23 mouse cellular contexts compared by ENCODE assay signal in genomic region chr17:79147883-79148282, GRCm38 (mm10).
DNase-seq lines count a peak whose midpoint lies in the region; ATAC-seq and TF ChIP-seq lines count a peak whose summit lies in the region.
"Had no signal": no experiment of that assay in that cellular context is flagged by ENCODE, and none has a peak within 500 bp of the region (broad histone marks: within the 10 kb centered on the region; RNA-seq: fewer than 3 reads in every experiment).

No protein-coding gene starts in this region.

- 90% methylated on average over 3 of the region's 3 CpGs for WGBS in forebrain, embryonic 14.5 days
- WGBS in forebrain, embryonic 11.5 days, result 90% methylated on average over 3 of the region's 3 CpGs
- 43% methylated on average over 3 of the region's 3 CpGs for WGBS in heart, embryonic 16.5 days
- 70% methylated on average over 3 of the region's 3 CpGs for WGBS in heart, embryonic 12.5 days
- 43% methylated on average over 3 of the region's 3 CpGs for WGBS in lung, embryonic 16.5 days
- 62% methylated on average over 3 of the region's 3 CpGs for WGBS in lung, adult 2 months
- 85% methylated on average over 3 of the region's 3 CpGs for WGBS in neural tube, embryonic 15.5 days

- H3K9me3 ChIP-seq in forebrain, embryonic 14.5 days (replicated peaks; ENCODE audit: control insufficient read depth, low read length), result no peaks in the 10 kb centered on the region
- H3K9me3 ChIP-seq in forebrain, embryonic 11.5 days (ENCODE audit: control insufficient read depth, low read length), result no peaks in the 10 kb centered on the region
- H3K9me3 ChIP-seq in heart, embryonic 16.5 days (replicated peaks; ENCODE audit: control insufficient read depth, low read length), result no peaks in the 10 kb centered on the region
- no peaks in the 10 kb centered on the region for H3K9me3 ChIP-seq in heart, embryonic 12.5 days (replicated peaks)
- no peaks in the 10 kb centered on the region for H3K9me3 ChIP-seq in lung, embryonic 16.5 days (ENCODE audit: control insufficient read depth, low read length)
- H3K9me3 ChIP-seq in neural tube, embryonic 15.5 days (replicated peaks), result no peaks in the 10 kb centered on the region
- H3K9me3 ChIP-seq: embryonic facial prominence, embryonic 12.5 days; forebrain, embryonic 13.5 days; G1E; heart, embryonic 13.5 days; hindbrain, embryonic 15.5 days had no signal

- H3K4me2 ChIP-seq in forebrain, embryonic 14.5 days (ENCODE audit: low read length), result no peak overlapping the region
- no peak overlapping the region for H3K4me2 ChIP-seq in forebrain, embryonic 11.5 days (ENCODE audit: low read depth, low read length, severe bottlenecking)
- no peak overlapping the region for H3K4me2 ChIP-seq in heart, embryonic 16.5 days (ENCODE audit: low read depth, low read length)
- H3K4me2 ChIP-seq in heart, embryonic 12.5 days, result no peak overlapping the region
- no peak overlapping the region for H3K4me2 ChIP-seq in lung, embryonic 16.5 days (ENCODE audit: low read depth, low read length)
- no peak overlapping the region for H3K4me2 ChIP-seq in neural tube, embryonic 15.5 days
- H3K4me2 ChIP-seq: embryonic facial prominence, embryonic 12.5 days; forebrain, embryonic 13.5 days; heart, embryonic 13.5 days; hindbrain, embryonic 15.5 days had no signal

- H3K4me3 ChIP-seq in forebrain, embryonic 14.5 days (ENCODE audit: low read depth, low read length), result no peak overlapping the region
- H3K4me3 ChIP-seq in forebrain, embryonic 11.5 days (ENCODE audit: low read depth, low read length), result no peak overlapping the region
- no peak overlapping the region for H3K4me3 ChIP-seq in heart, embryonic 16.5 days (ENCODE audit: low read length)
- no peak overlapping the region for H3K4me3 ChIP-seq in heart, embryonic 12.5 days
- no peak overlapping the region for H3K4me3 ChIP-seq in lung, embryonic 16.5 days (ENCODE audit: low read length)
- no peak overlapping the region for H3K4me3 ChIP-seq in lung, adult 2 months (replicated peaks; ENCODE audit: extremely low read depth, low read depth, low read length)
- H3K4me3 ChIP-seq in neural tube, embryonic 15.5 days (replicated peaks), result no peak overlapping the region
- H3K4me3 ChIP-seq: embryonic facial prominence, embryonic 12.5 days; forebrain, embryonic 13.5 days; heart, adult 2 months; heart, embryonic 13.5 days; hindbrain, embryonic 15.5 days had no signal

- no peak overlapping the region for H3K27ac ChIP-seq in forebrain, embryonic 14.5 days (ENCODE audit: low read depth, low read length)
- H3K27ac ChIP-seq in forebrain, embryonic 11.5 days (ENCODE audit: low read depth, low read length), result no peak overlapping the region
- H3K27ac ChIP-seq in heart, embryonic 16.5 days (ENCODE audit: low read length), result no peak overlapping the region
- H3K27ac ChIP-seq in heart, embryonic 12.5 days (ENCODE audit: poor library complexity, severe bottlenecking), result no peak overlapping the region
- peak overlapping the region; percentile 57; the same call in 1 of the 2 replicates for H3K27ac ChIP-seq in lung, embryonic 16.5 days (ENCODE audit: low read length)
- H3K27ac ChIP-seq in neural tube, embryonic 15.5 days (replicated peaks), result no peak overlapping the region
- H3K27ac ChIP-seq: embryonic facial prominence, embryonic 12.5 days; forebrain, embryonic 13.5 days; heart, adult 2 months; heart, embryonic 13.5 days; hindbrain, embryonic 15.5 days had no signal

- no peaks in the 10 kb centered on the region for H3K27me3 ChIP-seq in forebrain, embryonic 14.5 days (replicated peaks; ENCODE audit: control insufficient read depth, insufficient read depth, low read length)
- no peaks in the 10 kb centered on the region for H3K27me3 ChIP-seq in forebrain, embryonic 11.5 days (ENCODE audit: control insufficient read depth, insufficient read depth, low read length)
- no peaks in the 10 kb centered on the region for H3K27me3 ChIP-seq in heart, embryonic 16.5 days (ENCODE audit: control insufficient read depth, insufficient read depth, low read length)
- H3K27me3 ChIP-seq in heart, embryonic 12.5 days (replicated peaks), result no peaks in the 10 kb centered on the region
- no peaks in the 10 kb centered on the region for H3K27me3 ChIP-seq in lung, embryonic 16.5 days (ENCODE audit: control insufficient read depth, insufficient read depth, low read depth, low read length)
- no peaks in the 10 kb centered on the region for H3K27me3 ChIP-seq in neural tube, embryonic 15.5 days (replicated peaks)
- H3K27me3 ChIP-seq: embryonic facial prominence, embryonic 12.5 days; forebrain, embryonic 13.5 days; heart, embryonic 13.5 days; hindbrain, embryonic 15.5 days had no signal

- no peak for ATAC-seq in forebrain, embryonic 14.5 days
- ATAC-seq in forebrain, embryonic 11.5 days (replicated peaks; ENCODE audit: low FRiP score), result no peak
- ATAC-seq in heart, embryonic 16.5 days (replicated peaks; ENCODE audit: extremely low read depth, insufficient read depth, low FRiP score), result peak; percentile 52
- ATAC-seq in heart, embryonic 12.5 days (ENCODE audit: insufficient number of reproducible peaks, low FRiP score), result no peak
- peak; percentile 98 for ATAC-seq in lung, embryonic 16.5 days (ENCODE audit: low read depth)
- no peak for ATAC-seq in neural tube, embryonic 15.5 days (ENCODE audit: low FRiP score)
- ATAC-seq: CD4-positive, CD25-positive, alpha-beta regulatory T cell, adult 4 months; forebrain, embryonic 13.5 days; inflammation-experienced regulatory T-cells, adult 6 months had no signal

- H3K9ac ChIP-seq in forebrain, embryonic 14.5 days (ENCODE audit: low read length), result no peak overlapping the region
- no peak overlapping the region for H3K9ac ChIP-seq in forebrain, embryonic 11.5 days (ENCODE audit: low read length)
- no peak overlapping the region for H3K9ac ChIP-seq in heart, embryonic 16.5 days (ENCODE audit: low read length)
- H3K9ac ChIP-seq in heart, embryonic 12.5 days, result no peak overlapping the region
- no peak overlapping the region for H3K9ac ChIP-seq in lung, embryonic 16.5 days (ENCODE audit: low read length)
- no peak overlapping the region for H3K9ac ChIP-seq in neural tube, embryonic 15.5 days (replicated peaks)
- H3K9ac ChIP-seq: embryonic facial prominence, embryonic 12.5 days; forebrain, embryonic 13.5 days; heart, embryonic 13.5 days; hindbrain, embryonic 15.5 days had no signal

- peak; percentile 4 for DNase-seq in forebrain, embryonic 14.5 days (ENCODE audit: low spot score)
- DNase-seq in forebrain, embryonic 11.5 days (ENCODE audit: low spot score), result no peak
- no peak for DNase-seq in lung, adult 2 months
- DNase-seq: adrenal gland, adult 8-10 months; adrenal gland, postnatal 36 days; B cell, adult 2 months; cerebellum, adult 11 months; cerebellum, adult 9-10 months; cerebellum, postnatal 25 days; gastrocnemius, postnatal 36 days; heart, adult 2 months; heart, postnatal 14 days had no signal

- no peak for TF ChIP-seq POLR2A in lung, adult 2 months (IDR thresholded peaks at IDR 0.05; ENCODE audit: borderline replicate concordance, extremely low read depth, low read depth, low read length)

- no peaks in the 10 kb centered on the region for H3K36me3 ChIP-seq in forebrain, embryonic 14.5 days (ENCODE audit: control insufficient read depth, insufficient read depth, low read length)
- no peaks in the 10 kb centered on the region for H3K36me3 ChIP-seq in forebrain, embryonic 11.5 days (ENCODE audit: control insufficient read depth, insufficient read depth, low read length)
- no peaks in the 10 kb centered on the region for H3K36me3 ChIP-seq in heart, embryonic 16.5 days (ENCODE audit: control insufficient read depth, insufficient read depth)
- H3K36me3 ChIP-seq in heart, embryonic 12.5 days, result no peaks in the 10 kb centered on the region
- no peaks in the 10 kb centered on the region for H3K36me3 ChIP-seq in lung, embryonic 16.5 days (ENCODE audit: control insufficient read depth, insufficient read depth, low read length)
- H3K36me3 ChIP-seq in neural tube, embryonic 15.5 days, result no peaks in the 10 kb centered on the region
- H3K36me3 ChIP-seq: embryonic facial prominence, embryonic 12.5 days; G1E; heart, embryonic 13.5 days; hindbrain, embryonic 15.5 days had no signal

- no peaks in the 10 kb centered on the region for H3K4me1 ChIP-seq in forebrain, embryonic 14.5 days (ENCODE audit: control insufficient read depth, insufficient read depth, low read length)
- H3K4me1 ChIP-seq in forebrain, embryonic 11.5 days (replicated peaks; ENCODE audit: control insufficient read depth, insufficient read depth, low read length), result no peaks in the 10 kb centered on the region
- H3K4me1 ChIP-seq in heart, embryonic 16.5 days (ENCODE audit: control insufficient read depth, insufficient read depth, low read length), result no peaks in the 10 kb centered on the region
- H3K4me1 ChIP-seq in heart, embryonic 12.5 days (replicated peaks), result no peaks in the 10 kb centered on the region
- H3K4me1 ChIP-seq in lung, embryonic 16.5 days (replicated peaks; ENCODE audit: control insufficient read depth, insufficient read depth, low read length), result no peaks in the 10 kb centered on the region
- no peaks in the 10 kb centered on the region for H3K4me1 ChIP-seq in lung, adult 2 months (ENCODE audit: control insufficient read depth, insufficient read depth, low read length)
- H3K4me1 ChIP-seq in neural tube, embryonic 15.5 days, result no peaks in the 10 kb centered on the region
- H3K4me1 ChIP-seq: embryonic facial prominence, embryonic 12.5 days; forebrain, embryonic 13.5 days; heart, embryonic 13.5 days; hindbrain, embryonic 15.5 days had no signal

- TF ChIP-seq CTCF in lung, adult 2 months (IDR thresholded peaks at IDR 0.05; ENCODE audit: insufficient read depth, low read length), result no peak

Comparison
In these comparisons a context has a peak if more than half of its experiments do, and no peak if none do; other contexts are left out.
1. ATAC-seq: peak in heart, embryonic 16.5 days (single experiment) and lung, embryonic 16.5 days (single experiment); none in forebrain, embryonic 14.5 days (single experiment), forebrain, embryonic 11.5 days (single experiment), heart, embryonic 12.5 days (single experiment) and neural tube, embryonic 15.5 days (single experiment).